Mouse (Mus musculus): ENCODE results near the gene Epyc. TPM values are rescaled to one million over a fixed set of nuclear protein-coding genes. Genes with fewer than 3 reads are reported as not detected.

Epyc gene
- total RNA-seq (2023; ENCODE audit: inconsistent age), result not detected in 4 replicates

GRCm38 (mm10) chr10:97643768-97644167, at the start of gene Epyc:
Gene Epyc, plus strand, starts transcription at chr10:97644068.

GRCm38 (mm10) chr10:97606579-97606978, 37.3 kb upstream of the Epyc start, which contains the start of gene Kera:
Gene Kera, plus strand, starts transcription at chr10:97606879.

GRCm38 (mm10) chr10:97692913-97693312, 49.0 kb downstream of the Epyc start, which contains the start of gene Ccer1:
Gene Ccer1, plus strand, starts transcription at chr10:97693059.

GRCm38 (mm10) chr10:97726655-97727054, 82.8 kb downstream of the Epyc start, which contains the start of gene C030005K15Rik:
Gene C030005K15Rik, minus strand, starts transcription at chr10:97726755.

Other genes with a start within 250 kb of the Epyc start
- gene Dcn, start 164.5 kb upstream of the Epyc start, total RNA-seq (2023; ENCODE audit: inconsistent age), result 0.78 to 2.0 TPM (median 0.92 TPM) in 4 replicates
- gene Lum, start 78.9 kb upstream of the Epyc start, total RNA-seq (2023; ENCODE audit: inconsistent age), result not detected in 4 replicates
- gene Kera, start 37.2 kb upstream of the Epyc start, total RNA-seq (2023; ENCODE audit: inconsistent age), result not detected in 4 replicates
- gene Ccer1, start 49.0 kb downstream of the Epyc start, total RNA-seq (2023; ENCODE audit: inconsistent age), result not detected in 4 replicates
- gene C030005K15Rik, start 82.7 kb downstream of the Epyc start, total RNA-seq (2023; ENCODE audit: inconsistent age), result not detected in 4 replicates